Mouse (Mus musculus) midbrain, embryonic 16.5 days (tissue): ENCODE data around the gene Tnfrsf11a. TPM values are rescaled to one million over a fixed set of nuclear protein-coding genes. Genes with fewer than 3 reads are reported as not detected.

Source experiments
- ATAC-seq: fragments of 200-750 bp; cut with Nextera tagmentation; 2 replicates; pipeline ENCODE4 v1.8.0; 2017; ENCODE audit warnings: moderate TSS enrichment
- H3K27ac ChIP-seq: fragments of 300-500 bp; sonication (generic); 2 replicates; pipeline ENCODE4 v1.5.1; 2014; ENCODE audit warnings: mild to moderate bottlenecking, low read length, mixed read lengths
- H3K27me3 ChIP-seq: fragments of 300-500 bp; sonication (generic); 2 replicates; pipeline ENCODE4 v1.6.1; 2014; ENCODE audit warnings: low read depth, low read length, mixed read lengths; ENCODE audit not compliant: control insufficient read depth, insufficient read depth
- H3K36me3 ChIP-seq: fragments of 300-500 bp; sonication (generic); 2 replicates; pipeline ENCODE4 v1.6.1; 2014; ENCODE audit warnings: mild to moderate bottlenecking, low read length, moderate library complexity, mixed read lengths; ENCODE audit not compliant: control insufficient read depth, insufficient read depth
- H3K4me1 ChIP-seq: fragments of 300-500 bp; sonication (generic); 2 replicates; pipeline ENCODE4 v1.6.1; 2014; ENCODE audit warnings: mild to moderate bottlenecking, low read length, mixed read lengths; ENCODE audit not compliant: control insufficient read depth, insufficient read depth
- H3K4me2 ChIP-seq: fragments of 300-500 bp; sonication (generic); 2 replicates; pipeline ENCODE4 v1.6.1; 2014; ENCODE audit warnings: mild to moderate bottlenecking, low read length, mixed read lengths
- H3K4me3 ChIP-seq: fragments of 300-500 bp; sonication (generic); 2 replicates; pipeline ENCODE4 v1.5.1; 2014; ENCODE audit warnings: low read depth, mild to moderate bottlenecking, low read length, moderate library complexity, mixed read lengths
- H3K9ac ChIP-seq: fragments of 300-500 bp; sonication (generic); 2 replicates; pipeline ENCODE4 v1.6.1; 2014; ENCODE audit warnings: low read depth, low read length, mixed read lengths
- H3K9me3 ChIP-seq: fragments of 300-500 bp; sonication (generic); replicated peaks from 2 replicates; pipeline ENCODE4 v1.6.1; 2014; ENCODE audit warnings: mild to moderate bottlenecking, low read length, mixed read lengths; ENCODE audit not compliant: control insufficient read depth, poor library complexity, severe bottlenecking
- WGBS: fragments of 180-500 bp; shearing (Covaris S2); extraction: QIAGEN DNeasy Blood & Tissue Kit; methylation state at CpG from one replicate; pipeline ENCODE4 v1.1.7; 2014; 5-methylcytosine and 5-hydroxymethylcytosine counted together
- polyA plus RNA-seq: library from polyadenylated mRNA; unstranded; fragments of >200 nt; fragmentation: Nextera tagmentation; extraction: Ambion mirVana; gene quantifications from 2 replicates; pipeline ENCODE4 v1.2.1, GENCODE M21; 2015

Tnfrsf11a gene
- polyA plus RNA-seq, 1 experiment from 2014 or later, result 0.43 TPM

GRCm38 (mm10) chr1:105780079-105780456, 450 bp upstream of the Tnfrsf11a start:
- ATAC-seq, result no peak; the same call in 1 of the 2 replicates
- Histone ChIP-seq H3K27ac (no peak overlapping the region), H3K36me3 (no peaks in the 10 kb centered on the region), H3K4me2 (peak overlapping the region; percentile 95), H3K9me3 (no peaks in the 10 kb centered on the region), H3K9ac (peak overlapping the region; percentile 82), H3K4me3 (peak overlapping the region; percentile 72), H3K4me1 (peaks cover 11% of the 10 kb centered on the region), H3K27me3 (peaks cover 8% of the 10 kb centered on the region)
- WGBS, result 38% methylated on average over 12 of the region's 12 CpGs

- Histone ChIP-seq H3K9ac (no peak overlapping the region), H3K4me2 (peak overlapping the region; percentile 95), H3K4me1 (peaks cover 11% of the 10 kb centered on the region), H3K4me3 (peak overlapping the region; percentile 72), H3K27ac (no peak overlapping the region), H3K27me3 (peaks cover 8% of the 10 kb centered on the region), H3K9me3 (no peaks in the 10 kb centered on the region), H3K36me3 (no peaks in the 10 kb centered on the region)
- whole genome bisulfite sequencing, result 44% methylated on average over 12 of the region's 12 CpGs
- no peak for ATAC-seq
These were observed 1.1 kb downstream of the Tnfrsf11a start for GRCm38 (mm10) chr1:105781391-105782146.

GRCm38 (mm10) chr1:105784257-105785016, 3.9 kb downstream of the Tnfrsf11a start:
- Histone ChIP-seq H3K4me1 (peaks cover 11% of the 10 kb centered on the region), H3K27ac (no peak overlapping the region), H3K27me3 (peaks cover 8% of the 10 kb centered on the region), H3K9me3 (no peaks in the 10 kb centered on the region), H3K36me3 (no peaks in the 10 kb centered on the region), H3K4me3 (no peak overlapping the region), H3K4me2 (no peak overlapping the region), H3K9ac (no peak overlapping the region)
- ATAC-seq, result no peak
- 79% methylated on average over 5 of the region's 5 CpGs for WGBS

GRCm38 (mm10) chr1:105785146-105785545, 4.6 kb downstream of the Tnfrsf11a start:
- ATAC-seq, result no peak
- H3K27me3 ChIP-seq, result peaks cover 8% of the 10 kb centered on the region
- H3K9ac ChIP-seq, result no peak overlapping the region
- H3K4me1 ChIP-seq, result peaks cover 10% of the 10 kb centered on the region
- no peaks in the 10 kb centered on the region for H3K9me3 ChIP-seq
- no peak overlapping the region for H3K4me3 ChIP-seq
- no peak overlapping the region for H3K4me2 ChIP-seq
- H3K27ac ChIP-seq, result no peak overlapping the region
- WGBS, result 88% methylated on average over 4 of the region's 4 CpGs
- H3K36me3 ChIP-seq, result no peaks in the 10 kb centered on the region

GRCm38 (mm10) chr1:105786731-105787357, 6.3 kb downstream of the Tnfrsf11a start:
- no peak overlapping the region for H3K9ac ChIP-seq
- ATAC-seq, result no peak
- WGBS, result 80% methylated on average over 6 of the region's 6 CpGs
- H3K4me1 ChIP-seq, result no peaks in the 10 kb centered on the region
- H3K27ac ChIP-seq, result no peak overlapping the region
- H3K27me3 ChIP-seq, result no peaks in the 10 kb centered on the region; the same call in 1 of the 2 replicates
- H3K9me3 ChIP-seq, result no peaks in the 10 kb centered on the region
- H3K4me3 ChIP-seq, result no peak overlapping the region
- H3K4me2 ChIP-seq, result no peak overlapping the region
- no peaks in the 10 kb centered on the region for H3K36me3 ChIP-seq

GRCm38 (mm10) chr1:105790103-105790502, 9.6 kb downstream of the Tnfrsf11a start:
- ATAC-seq, result no peak
- WGBS, result 95% methylated on average over 3 of the region's 3 CpGs
- Histone ChIP-seq H3K9ac (no peak overlapping the region), H3K4me3 (no peak overlapping the region), H3K36me3 (no peaks in the 10 kb centered on the region), H3K9me3 (no peaks in the 10 kb centered on the region), H3K4me2 (no peak overlapping the region), H3K27ac (no peak overlapping the region), H3K4me1 (no peaks in the 10 kb centered on the region), H3K27me3 (no peaks in the 10 kb centered on the region)

- Histone ChIP-seq H3K36me3 (no peaks in the 10 kb centered on the region), H3K9me3 (no peaks in the 10 kb centered on the region), H3K4me2 (no peak overlapping the region), H3K27me3 (no peaks in the 10 kb centered on the region), H3K27ac (no peak overlapping the region), H3K9ac (no peak overlapping the region), H3K4me3 (no peak overlapping the region), H3K4me1 (no peaks in the 10 kb centered on the region)
- ATAC-seq, result no peak
- WGBS, result 76% methylated on average over 6 of the region's 6 CpGs
These were observed 14.2 kb downstream of the Tnfrsf11a start for GRCm38 (mm10) chr1:105794670-105795069.

- Histone ChIP-seq H3K4me2 (no peak overlapping the region), H3K9me3 (no peaks in the 10 kb centered on the region), H3K27me3 (no peaks in the 10 kb centered on the region), H3K9ac (no peak overlapping the region), H3K4me3 (no peak overlapping the region), H3K27ac (no peak overlapping the region), H3K4me1 (no peaks in the 10 kb centered on the region), H3K36me3 (no peaks in the 10 kb centered on the region)
- no peak for ATAC-seq
- WGBS, result 88% methylated on average over 4 of the region's 4 CpGs
These were observed 15.2 kb downstream of the Tnfrsf11a start for GRCm38 (mm10) chr1:105795705-105796104.

- H3K4me3 ChIP-seq, result no peak overlapping the region
- 91% methylated on average over 6 of the region's 6 CpGs for WGBS
- ATAC-seq, result no peak
- no peak overlapping the region for H3K9ac ChIP-seq
- no peaks in the 10 kb centered on the region for H3K4me1 ChIP-seq
- no peak overlapping the region for H3K27ac ChIP-seq
- no peak overlapping the region for H3K4me2 ChIP-seq
- H3K9me3 ChIP-seq, result no peaks in the 10 kb centered on the region
- H3K27me3 ChIP-seq, result no peaks in the 10 kb centered on the region
- no peaks in the 10 kb centered on the region for H3K36me3 ChIP-seq
These were observed 20.1 kb downstream of the Tnfrsf11a start for GRCm38 (mm10) chr1:105800570-105800969.
